Mouse (Mus musculus) midbrain, embryonic 13.5 days (tissue): ENCODE data around the gene Gm28230. TPM values are rescaled to one million over a fixed set of nuclear protein-coding genes. Genes with fewer than 3 reads are reported as not detected.
A peak's percentile ranks its signal among the peaks of the same experiment; 100 is the strongest.

Experiments used
- ATAC-seq: fragments of 200-750 bp; cut with Nextera tagmentation; 2 replicates; pipeline ENCODE4 v1.8.0; 2017; ENCODE audit warnings: mild to moderate bottlenecking, moderate TSS enrichment, moderate library complexity
- H3K27ac ChIP-seq: fragments of 300-500 bp; sonication (generic); 2 replicates; pipeline ENCODE4 v1.5.1; 2015; ENCODE audit warnings: inconsistent platforms, mild to moderate bottlenecking, moderate library complexity
- H3K27me3 ChIP-seq: fragments of 300-500 bp; sonication (generic); 2 replicates; pipeline ENCODE4 v1.6.1; 2015; ENCODE audit warnings: mild to moderate bottlenecking, inconsistent platforms
- H3K36me3 ChIP-seq: fragments of 300-500 bp; sonication (generic); 2 replicates; pipeline ENCODE4 v1.6.1; 2015; ENCODE audit warnings: mild to moderate bottlenecking, inconsistent platforms
- H3K4me1 ChIP-seq: fragments of 300-500 bp; sonication (generic); replicated peaks from 2 replicates; pipeline ENCODE4 v1.6.1; 2015; ENCODE audit warnings: inconsistent platforms
- H3K4me2 ChIP-seq: fragments of 300-500 bp; sonication (generic); replicated peaks from 2 replicates; pipeline ENCODE4 v1.6.1; 2015; ENCODE audit warnings: moderate library complexity, mild to moderate bottlenecking, inconsistent platforms
- H3K4me3 ChIP-seq: fragments of 300-500 bp; sonication (generic); replicated peaks from 2 replicates; pipeline ENCODE4 v1.5.1; 2015; ENCODE audit warnings: mild to moderate bottlenecking, inconsistent platforms
- H3K9ac ChIP-seq: fragments of 300-500 bp; sonication (generic); replicated peaks from 2 replicates; pipeline ENCODE4 v1.6.1; 2015; ENCODE audit warnings: mild to moderate bottlenecking, inconsistent platforms
- H3K9me3 ChIP-seq: fragments of 300-500 bp; sonication (generic); 2 replicates; pipeline ENCODE4 v1.6.1; 2016; ENCODE audit warnings: mild to moderate bottlenecking, inconsistent platforms
- WGBS: fragments of 180-500 bp; shearing (Covaris S2); methylation state at CpG from one replicate; pipeline ENCODE4 v1.1.7; 2015; 5-methylcytosine and 5-hydroxymethylcytosine counted together
- polyA plus RNA-seq: library from polyadenylated mRNA; unstranded; fragments of >200 nt; fragmentation: Nextera tagmentation; extraction: Ambion mirVana; gene quantifications from 2 replicates; pipeline ENCODE4 v1.2.1, GENCODE M21; 2015

Gm28230 gene
- polyA plus RNA-seq, 1 experiment from 2014 or later = not detected

DNA sequence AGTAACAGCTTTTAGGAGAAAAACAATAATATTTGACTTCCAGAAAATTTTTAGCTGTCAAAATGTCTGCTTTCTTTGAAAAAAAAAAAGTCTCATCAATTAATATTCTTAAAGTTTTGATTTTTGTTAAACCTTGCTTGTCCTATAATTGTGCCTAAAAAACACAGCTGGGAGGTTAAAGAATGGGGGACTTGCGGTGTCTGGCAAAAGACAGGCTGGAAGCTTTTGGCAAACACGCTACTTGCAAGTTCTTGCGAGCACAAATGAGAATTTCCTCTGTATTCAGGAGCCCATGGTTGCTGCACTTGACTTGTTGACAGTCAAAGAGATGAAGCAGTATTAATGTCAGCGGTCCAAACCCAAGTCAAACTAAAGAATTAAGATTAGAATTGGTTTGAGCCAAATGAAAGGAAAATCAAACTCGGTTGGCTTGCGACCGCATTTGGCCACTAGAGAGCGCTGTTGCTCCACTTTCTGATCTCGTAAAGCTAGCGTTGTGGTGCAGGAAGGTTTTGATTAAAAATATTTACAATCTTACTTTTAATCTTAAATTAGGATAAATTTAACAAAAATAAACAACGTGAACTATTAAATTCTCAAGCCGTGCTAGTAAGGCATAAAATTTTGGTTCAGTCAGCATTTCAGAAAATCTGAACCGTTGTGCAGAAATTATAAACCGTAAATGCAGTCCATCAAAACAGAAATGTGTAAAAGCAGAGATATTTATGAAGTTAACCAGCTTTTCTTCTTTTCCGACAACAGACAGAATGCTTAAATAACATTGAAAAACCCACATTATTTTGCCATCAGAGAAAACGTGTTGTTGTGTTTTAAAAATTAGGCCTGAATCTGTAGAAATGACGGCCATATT is 24.3 kb upstream of the Gm28230 start:
- H3K27me3 ChIP-seq = peaks cover 97% of the 10 kb centered on the region

DNA sequence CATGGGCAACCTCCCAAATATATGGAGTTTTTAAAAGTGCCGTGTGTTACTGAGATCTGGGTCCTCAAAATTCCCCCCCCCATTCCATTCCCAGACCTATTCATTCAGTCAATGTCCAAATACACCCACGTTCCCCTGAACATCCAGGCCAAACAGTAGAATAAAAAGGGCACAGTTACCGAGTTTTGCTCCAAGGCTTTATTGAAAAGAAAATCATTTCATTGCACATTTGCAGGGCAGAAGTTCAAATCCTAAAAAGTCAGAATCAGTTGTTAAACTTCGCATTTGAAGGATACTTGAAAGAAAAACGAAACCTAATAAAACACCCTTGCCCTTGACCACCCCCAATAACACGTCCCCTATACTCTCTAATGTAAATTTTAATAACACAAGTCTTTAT is 23.7 kb upstream of the Gm28230 start:
- H3K36me3 ChIP-seq = no peaks in the 10 kb centered on the region
- no peak overlapping the region for H3K9ac ChIP-seq
- no peak overlapping the region for H3K4me3 ChIP-seq
- no peaks in the 10 kb centered on the region for H3K9me3 ChIP-seq
- H3K4me1 ChIP-seq = peaks cover 20% of the 10 kb centered on the region
- ATAC-seq = no peak
- WGBS = 11% methylated on average over 6 of the region's 6 CpGs
- H3K27me3 ChIP-seq = peaks cover 97% of the 10 kb centered on the region
- no peak overlapping the region for H3K27ac ChIP-seq
- H3K4me2 ChIP-seq = no peak overlapping the region

More for the DNA sequence above, 24.3 kb upstream of the Gm28230 start:
- Histone ChIP-seq H3K4me3 (no peak overlapping the region), H3K4me1 (peaks cover 25% of the 10 kb centered on the region), H3K4me2 (no peak overlapping the region), H3K27ac (no peak overlapping the region), H3K36me3 (no peaks in the 10 kb centered on the region), H3K9me3 (no peaks in the 10 kb centered on the region), H3K9ac (no peak overlapping the region)
- 12% methylated on average over 17 of the region's 17 CpGs for WGBS
- no peak for ATAC-seq

DNA sequence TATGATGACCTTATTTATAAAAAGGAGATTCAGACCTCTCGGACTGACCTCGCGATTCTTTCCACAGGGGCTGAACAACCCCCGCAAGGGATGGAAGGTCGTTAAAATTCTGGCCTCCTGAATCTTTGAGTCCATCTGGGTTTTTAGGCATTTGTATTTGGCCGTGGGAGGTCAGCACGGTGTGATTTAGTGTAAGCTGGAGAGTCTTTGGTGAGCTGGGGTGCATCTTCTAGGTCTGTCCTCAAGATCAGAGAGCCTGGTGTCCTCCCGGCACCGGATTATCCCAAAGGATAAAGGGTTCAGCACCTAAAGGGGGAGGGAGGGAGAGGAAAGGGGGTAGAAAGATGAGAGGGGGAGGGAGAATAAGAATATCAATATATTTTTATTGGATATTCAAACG is 23.2 kb upstream of the Gm28230 start:
- no peak for ATAC-seq
- Histone ChIP-seq H3K4me2 (no peak overlapping the region), H3K4me3 (no peak overlapping the region), H3K9me3 (no peaks in the 10 kb centered on the region), H3K27ac (no peak overlapping the region), H3K9ac (no peak overlapping the region), H3K36me3 (no peaks in the 10 kb centered on the region), H3K4me1 (peaks cover 15% of the 10 kb centered on the region), H3K27me3 (peaks cover 97% of the 10 kb centered on the region)
- WGBS = 2% methylated on average over 10 of the region's 10 CpGs

DNA sequence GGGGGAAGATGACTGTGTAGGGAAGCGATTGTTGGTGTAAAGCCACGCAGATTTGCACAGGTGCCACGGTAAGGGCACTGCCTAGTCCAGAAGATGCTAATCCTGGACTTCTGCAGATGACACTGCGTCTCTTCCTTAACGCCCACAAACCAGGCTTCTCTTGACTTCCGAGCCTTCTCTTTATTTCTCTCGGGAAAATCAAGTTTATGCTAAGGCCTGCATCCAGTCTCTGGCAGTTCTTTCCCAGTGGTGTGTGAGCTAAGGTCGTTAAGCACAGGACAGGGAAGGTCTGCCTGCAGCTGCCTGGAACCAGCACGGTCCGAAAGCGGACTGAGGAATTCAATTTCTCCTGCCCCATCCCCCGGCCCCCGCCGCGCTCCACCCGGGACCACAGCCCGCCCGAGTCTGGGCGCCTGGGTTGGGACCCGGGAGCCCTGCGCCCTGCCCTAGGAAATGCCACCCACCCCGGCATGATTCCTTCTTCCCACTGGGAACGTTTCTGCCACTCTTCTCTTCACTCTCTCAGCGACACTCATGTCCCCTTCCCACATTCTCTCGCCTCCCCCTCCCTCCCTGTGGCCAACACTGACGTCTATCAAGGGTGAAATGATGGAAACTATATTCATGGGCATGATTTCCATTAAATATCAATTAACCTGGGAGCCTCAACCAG is 22.7 kb upstream of the Gm28230 start:
- H3K4me3 ChIP-seq = no peak overlapping the region
- no peak for ATAC-seq
- peaks cover 97% of the 10 kb centered on the region for H3K27me3 ChIP-seq
- WGBS = under 1% methylated on average over 26 of the region's 26 CpGs
- H3K9me3 ChIP-seq = no peaks in the 10 kb centered on the region
- no peak overlapping the region for H3K4me2 ChIP-seq
- no peak overlapping the region for H3K27ac ChIP-seq
- no peak overlapping the region for H3K9ac ChIP-seq
- no peaks in the 10 kb centered on the region for H3K36me3 ChIP-seq
- H3K4me1 ChIP-seq = peaks cover 13% of the 10 kb centered on the region

DNA sequence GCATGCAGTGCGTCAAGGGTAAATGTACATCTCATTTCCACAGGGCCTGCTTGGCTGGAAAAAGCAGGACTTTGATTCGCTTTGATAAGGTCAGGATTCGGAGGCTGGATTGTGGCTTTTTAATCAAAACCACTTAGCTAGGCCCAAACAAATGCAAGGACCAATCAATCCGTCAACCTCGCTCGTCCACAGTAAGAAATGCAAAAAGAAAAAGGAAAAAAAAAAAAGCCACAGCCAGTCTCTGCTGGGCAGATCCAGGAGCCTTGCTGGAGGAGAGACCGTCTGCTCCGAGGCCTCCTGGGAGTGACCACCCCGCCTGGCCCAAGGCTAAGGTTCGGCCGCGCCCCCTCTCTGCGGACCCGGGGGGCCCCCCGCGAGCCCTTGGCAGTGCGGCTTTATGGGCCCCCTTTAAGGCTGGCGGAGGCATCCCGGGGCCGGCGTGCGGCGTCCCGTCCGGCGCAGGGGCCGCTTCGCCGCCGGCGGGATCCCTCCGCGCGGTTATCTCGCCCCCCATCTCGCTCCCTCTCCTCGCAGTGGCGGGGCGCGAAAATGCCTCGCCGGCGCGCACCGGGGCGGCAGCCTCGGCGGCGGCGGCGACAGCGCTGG is 22.0 kb upstream of the Gm28230 start, which contains the start of gene Hoxd8:
TSS of gene Hoxd8 (plus strand) at position 223 of the 606 bp plus-strand sequence.
- no peak for ATAC-seq
- peak within 1 kb of the TSS; percentile 35 for H3K4me3 ChIP-seq
- peaks cover 13% of the 10 kb centered on the region for H3K4me1 ChIP-seq
- H3K27ac ChIP-seq = no peak within 1 kb of the TSS
- H3K27me3 ChIP-seq = peaks cover 97% of the 10 kb centered on the region
- no peaks in the 10 kb centered on the region for H3K36me3 ChIP-seq
- no peaks in the 10 kb centered on the region for H3K9me3 ChIP-seq
- H3K9ac ChIP-seq = no peak within 1 kb of the TSS; the same call in 1 of the 2 replicates
- under 1% methylated on average over 40 of the region's 52 CpGs for WGBS
- peak within 1 kb of the TSS; percentile 54 for H3K4me2 ChIP-seq

DNA sequence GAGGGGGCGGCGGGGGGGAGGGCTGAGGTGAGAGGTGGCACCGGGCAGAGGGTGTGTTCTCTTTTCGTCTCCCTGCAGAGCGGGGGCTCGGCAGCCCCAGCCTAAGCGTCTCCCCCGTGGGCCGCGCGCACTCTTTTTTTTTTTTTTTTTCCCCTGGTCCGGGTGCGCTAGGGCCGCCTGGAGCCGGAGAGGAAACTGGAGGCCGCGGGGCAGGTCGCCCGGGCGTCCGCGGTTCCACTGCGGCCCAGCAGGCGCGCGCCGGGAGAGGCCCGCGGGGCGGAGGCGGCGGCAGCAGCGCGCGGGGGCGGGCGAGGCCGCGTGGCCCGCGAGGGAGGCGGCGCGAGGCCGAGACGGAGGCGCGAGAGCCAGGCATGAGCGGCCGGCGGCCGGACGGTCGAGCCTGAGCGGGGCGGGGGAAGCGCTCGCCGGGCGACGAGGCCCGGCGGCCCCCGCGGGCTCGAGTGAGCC is 21.5 kb upstream of the Gm28230 start:
- peak overlapping the region; percentile 35 for H3K4me3 ChIP-seq
- H3K27me3 ChIP-seq = peaks cover 97% of the 10 kb centered on the region
- no peak for ATAC-seq
- H3K27ac ChIP-seq = no peak overlapping the region
- under 1% methylated on average over 43 of the region's 66 CpGs for WGBS
- H3K4me2 ChIP-seq = peak overlapping the region; percentile 54
- no peaks in the 10 kb centered on the region for H3K36me3 ChIP-seq
- peaks cover 13% of the 10 kb centered on the region for H3K4me1 ChIP-seq
- no peak overlapping the region; the same call in 1 of the 2 replicates for H3K9ac ChIP-seq
- no peaks in the 10 kb centered on the region for H3K9me3 ChIP-seq

DNA sequence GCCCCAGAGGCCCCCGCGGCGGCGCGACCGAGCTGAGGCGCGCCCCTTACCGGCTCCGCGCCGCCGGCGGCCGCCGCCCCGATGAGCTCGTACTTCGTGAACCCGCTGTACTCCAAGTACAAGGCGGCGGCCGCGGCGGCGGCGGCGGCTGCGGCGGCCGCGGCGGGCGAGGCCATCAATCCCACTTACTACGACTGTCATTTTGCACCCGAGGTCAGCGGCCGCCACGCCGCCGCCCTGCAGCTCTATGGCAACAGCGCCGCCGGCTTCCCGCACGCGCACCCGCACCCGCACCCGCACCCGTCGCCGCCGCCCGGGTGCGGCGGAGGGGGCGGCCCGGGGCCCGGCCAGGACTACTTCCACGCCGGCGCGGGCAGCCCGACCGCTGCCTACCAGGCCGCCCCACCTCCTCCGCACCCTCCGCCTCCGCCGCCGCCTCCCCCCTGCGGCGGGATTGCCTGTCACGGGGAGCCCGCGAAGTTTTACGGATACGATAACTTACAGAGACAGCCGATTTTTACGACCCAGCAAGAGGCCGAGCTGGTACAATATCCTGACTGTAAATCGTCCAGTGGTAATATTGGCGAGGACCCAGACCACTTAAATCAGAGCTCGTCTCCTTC is 20.9 kb upstream of the Gm28230 start:
- H3K27me3 ChIP-seq = peaks cover 97% of the 10 kb centered on the region
- peak overlapping the region; percentile 54 for H3K4me2 ChIP-seq
- H3K27ac ChIP-seq = no peak overlapping the region
- H3K9me3 ChIP-seq = no peaks in the 10 kb centered on the region
- peak overlapping the region; percentile 35 for H3K4me3 ChIP-seq
- H3K9ac ChIP-seq = no peak overlapping the region
- under 1% methylated on average over 64 of the region's 85 CpGs for WGBS
- no peak for ATAC-seq
- H3K4me1 ChIP-seq = peaks cover 13% of the 10 kb centered on the region
- no peaks in the 10 kb centered on the region for H3K36me3 ChIP-seq

DNA sequence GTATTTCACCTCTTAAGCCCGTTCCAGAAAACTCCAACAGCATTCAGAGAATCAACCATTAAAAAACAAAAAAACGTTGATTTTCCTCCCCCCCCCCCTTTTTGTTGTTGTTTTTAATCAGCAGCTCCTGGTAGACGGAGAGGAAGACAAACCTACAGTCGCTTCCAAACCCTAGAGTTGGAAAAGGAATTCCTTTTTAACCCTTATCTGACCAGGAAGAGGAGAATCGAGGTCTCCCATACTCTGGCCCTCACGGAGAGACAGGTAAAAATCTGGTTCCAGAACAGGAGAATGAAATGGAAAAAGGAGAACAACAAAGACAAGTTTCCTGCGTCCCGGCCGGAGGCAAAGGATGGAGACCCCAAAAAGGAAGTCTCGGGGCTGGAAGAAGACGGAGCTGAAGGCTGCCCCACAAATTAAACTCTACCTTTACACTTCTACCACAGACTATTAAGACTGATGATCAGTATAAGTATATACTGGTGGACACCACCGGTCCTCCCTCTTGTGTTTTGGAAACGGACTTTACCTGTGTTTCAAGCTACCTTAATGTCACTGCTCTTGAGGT is 20.1 kb upstream of the Gm28230 start:
- H3K4me3 ChIP-seq = no peak overlapping the region
- no peaks in the 10 kb centered on the region for H3K9me3 ChIP-seq
- no peak overlapping the region for H3K4me2 ChIP-seq
- no peak for ATAC-seq
- H3K4me1 ChIP-seq = peaks cover 13% of the 10 kb centered on the region
- H3K27ac ChIP-seq = no peak overlapping the region
- no peaks in the 10 kb centered on the region for H3K36me3 ChIP-seq
- WGBS = 3% methylated on average over 13 of the region's 13 CpGs
- H3K9ac ChIP-seq = no peak overlapping the region
- H3K27me3 ChIP-seq = peaks cover 97% of the 10 kb centered on the region

DNA sequence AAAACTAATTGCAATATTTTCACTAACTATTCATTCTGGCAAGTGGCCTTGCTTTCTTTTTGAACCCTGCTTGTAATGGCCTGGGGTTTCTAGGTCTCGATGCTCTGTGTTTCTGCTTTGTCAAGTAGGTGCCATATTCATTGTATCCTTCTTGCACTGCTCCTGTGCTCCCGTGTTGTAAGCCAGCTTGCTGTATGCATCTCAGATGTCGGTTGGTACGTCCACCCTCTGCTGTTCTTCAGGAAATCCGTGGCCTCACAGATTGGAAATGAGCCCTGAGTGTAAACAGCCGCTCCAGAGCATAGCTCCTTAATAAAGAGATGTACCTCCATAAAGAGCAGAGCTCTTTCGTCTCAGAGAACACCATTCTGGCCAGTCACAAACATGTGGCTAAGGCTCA is 18.9 kb upstream of the Gm28230 start:
- Histone ChIP-seq H3K36me3 (no peaks in the 10 kb centered on the region), H3K4me2 (no peak overlapping the region), H3K9ac (no peak overlapping the region), H3K27ac (no peak overlapping the region), H3K9me3 (no peaks in the 10 kb centered on the region), H3K27me3 (peaks cover 99% of the 10 kb centered on the region), H3K4me3 (no peak overlapping the region), H3K4me1 (peaks cover 20% of the 10 kb centered on the region)
- ATAC-seq = no peak
- 7% methylated on average over 7 of the region's 7 CpGs for WGBS

DNA sequence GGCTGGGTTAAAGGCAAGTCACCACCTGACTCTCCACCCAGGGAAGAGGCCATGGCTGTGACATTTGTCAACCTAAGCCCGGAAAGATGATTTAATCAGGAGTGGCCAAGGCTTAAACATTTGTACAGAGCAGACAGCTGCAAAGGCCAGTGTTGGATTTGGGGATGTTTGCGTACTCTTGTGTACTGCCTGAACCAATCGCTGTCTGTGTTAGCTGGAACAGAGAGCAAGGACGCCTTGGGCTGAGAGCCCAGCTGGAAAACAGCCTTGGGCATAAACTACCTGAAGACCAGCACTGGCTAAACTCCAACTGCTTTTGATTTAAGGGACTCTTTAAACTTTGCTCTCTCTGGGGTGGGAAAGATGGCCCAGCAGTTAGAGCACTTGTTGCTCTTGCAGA is 17.9 kb upstream of the Gm28230 start:
- no peaks in the 10 kb centered on the region for H3K36me3 ChIP-seq
- no peak overlapping the region for H3K9ac ChIP-seq
- H3K9me3 ChIP-seq = no peaks in the 10 kb centered on the region
- H3K4me2 ChIP-seq = no peak overlapping the region
- peaks cover 20% of the 10 kb centered on the region for H3K4me1 ChIP-seq
- 7% methylated on average over 4 of the region's 4 CpGs for WGBS
- peaks cover 99% of the 10 kb centered on the region for H3K27me3 ChIP-seq
- H3K27ac ChIP-seq = no peak overlapping the region
- no peak overlapping the region for H3K4me3 ChIP-seq
- ATAC-seq = no peak
